23 mouse cellular contexts compared by ENCODE assay signal in genomic region chr4:80881996-80882599, GRCm38 (mm10). TPM values are rescaled to one million over a fixed set of nuclear protein-coding genes. Genes with fewer than 3 reads are reported as not detected.
DNase-seq lines count a peak whose midpoint lies in the region; ATAC-seq and TF ChIP-seq lines count a peak whose summit lies in the region.
"Had no signal": no experiment of that assay in that cellular context is flagged by ENCODE, and none has a peak within 500 bp of the region (broad histone marks: within the 10 kb centered on the region; RNA-seq: fewer than 3 reads in every experiment).

No protein-coding gene starts in this region.

- H3K79me2 ChIP-seq in myocyte (ENCODE audit: control insufficient read depth, insufficient read depth) = no peaks in the 10 kb centered on the region

- H3K9me3 ChIP-seq in intestine, embryonic 15.5 days = no peaks in the 10 kb centered on the region
- H3K9me3 ChIP-seq in intestine, postnatal 0 days (ENCODE audit: control insufficient read depth) = no peaks in the 10 kb centered on the region
- H3K9me3 ChIP-seq in midbrain, embryonic 16.5 days (replicated peaks; ENCODE audit: control insufficient read depth, low read length, poor library complexity, severe bottlenecking) = no peaks in the 10 kb centered on the region
- H3K9me3 ChIP-seq: embryonic facial prominence, embryonic 10.5 days; embryonic facial prominence, embryonic 12.5 days; forebrain, embryonic 13.5 days; forebrain, embryonic 15.5 days had no signal

- peak; percentile 73 for ATAC-seq in intestine, embryonic 15.5 days
- ATAC-seq in intestine, postnatal 0 days = peak; percentile 91
- no peak for ATAC-seq in midbrain, embryonic 16.5 days
- ATAC-seq: activated CD4-positive, CD25-positive, alpha-beta regulatory T cell, adult 4 months; CD4-positive, CD25-positive, alpha-beta regulatory T cell, adult 4 months; forebrain, embryonic 13.5 days; forebrain, embryonic 15.5 days; Patski had no signal

- TF ChIP-seq CTCF in intestine, postnatal 0 days (IDR thresholded peaks at IDR 0.05; ENCODE audit: low read depth) = no peak

- H3K4me3 ChIP-seq in intestine, embryonic 15.5 days (replicated peaks) = no peak overlapping the region
- H3K4me3 ChIP-seq in intestine, postnatal 0 days (ENCODE audit: low read depth, low read length) = no peak overlapping the region
- H3K4me3 ChIP-seq in myocyte = peak overlapping the region; percentile 10
- H3K4me3 ChIP-seq in midbrain, embryonic 16.5 days (ENCODE audit: low read depth, low read length) = no peak overlapping the region
- H3K4me3 ChIP-seq: embryonic facial prominence, embryonic 10.5 days; embryonic facial prominence, embryonic 12.5 days; forebrain, embryonic 13.5 days; forebrain, embryonic 15.5 days had no signal

- H3K27ac ChIP-seq in intestine, embryonic 15.5 days = no peak overlapping the region
- no peak overlapping the region for H3K27ac ChIP-seq in intestine, postnatal 0 days (ENCODE audit: low read depth, low read length)
- no peak overlapping the region for H3K27ac ChIP-seq in midbrain, embryonic 16.5 days (ENCODE audit: low read length)
- H3K27ac ChIP-seq: embryonic facial prominence, embryonic 10.5 days; embryonic facial prominence, embryonic 12.5 days; forebrain, embryonic 13.5 days; forebrain, embryonic 15.5 days had no signal

- no peaks in the 10 kb centered on the region for H3K4me1 ChIP-seq in intestine, embryonic 15.5 days (replicated peaks)
- no peaks in the 10 kb centered on the region for H3K4me1 ChIP-seq in intestine, postnatal 0 days (replicated peaks; ENCODE audit: control insufficient read depth, insufficient read depth, low read length)
- no peaks in the 10 kb centered on the region for H3K4me1 ChIP-seq in midbrain, embryonic 16.5 days (ENCODE audit: control insufficient read depth, insufficient read depth, low read length)
- H3K4me1 ChIP-seq: embryonic facial prominence, embryonic 12.5 days; forebrain, embryonic 13.5 days; forebrain, embryonic 15.5 days had no signal

- no peaks in the 10 kb centered on the region for H3K27me3 ChIP-seq in intestine, embryonic 15.5 days (replicated peaks)
- H3K27me3 ChIP-seq in intestine, postnatal 0 days (replicated peaks; ENCODE audit: control insufficient read depth, insufficient read depth, low read length) = no peaks in the 10 kb centered on the region
- H3K27me3 ChIP-seq in myocyte (ENCODE audit: control insufficient read depth, insufficient read depth, insufficient read length) = no peaks in the 10 kb centered on the region
- no peaks in the 10 kb centered on the region for H3K27me3 ChIP-seq in midbrain, embryonic 16.5 days (ENCODE audit: control insufficient read depth, insufficient read depth, low read depth, low read length)
- H3K27me3 ChIP-seq: CH12.LX; embryonic facial prominence, embryonic 12.5 days; forebrain, embryonic 13.5 days; forebrain, embryonic 15.5 days; Patski had no signal

- no peak for TF ChIP-seq POLR2A in myocyte (IDR thresholded peaks at IDR 0.05; ENCODE audit: insufficient read length, low read depth)

- no peak overlapping the region for H3K4me2 ChIP-seq in intestine, embryonic 15.5 days (replicated peaks)
- no peak overlapping the region for H3K4me2 ChIP-seq in intestine, postnatal 0 days (replicated peaks; ENCODE audit: low read depth)
- H3K4me2 ChIP-seq in myocyte (ENCODE audit: low read depth) = no peak overlapping the region
- no peak overlapping the region for H3K4me2 ChIP-seq in midbrain, embryonic 16.5 days (ENCODE audit: low read length)
- H3K4me2 ChIP-seq: embryonic facial prominence, embryonic 12.5 days; forebrain, embryonic 13.5 days; forebrain, embryonic 15.5 days had no signal

- no peak overlapping the region for H3ac ChIP-seq in myocyte (ENCODE audit: control insufficient read depth, insufficient read length)

- DNase-seq in right cerebral cortex, postnatal 36 days (ENCODE audit: low spot score in 2 of 2) = no peak
- DNase-seq in kidney, postnatal 4 days = no peak
- DNase-seq: adrenal gland, adult 8-10 months; adrenal gland, postnatal 14 days; adrenal gland, postnatal 36 days; B cell, adult 2 months; cerebellum, adult 11-12 months; cerebellum, adult 2 months; cerebellum, adult 9-10 months; cerebellum, postnatal 25 days had no signal

- no peaks in the 10 kb centered on the region for H3K36me3 ChIP-seq in intestine, embryonic 15.5 days
- H3K36me3 ChIP-seq in intestine, postnatal 0 days (ENCODE audit: control insufficient read depth, insufficient read depth) = no peaks in the 10 kb centered on the region
- H3K36me3 ChIP-seq in myocyte (ENCODE audit: control insufficient read depth, insufficient read depth) = no peaks in the 10 kb centered on the region
- H3K36me3 ChIP-seq in midbrain, embryonic 16.5 days (ENCODE audit: control insufficient read depth, insufficient read depth, low read length) = no peaks in the 10 kb centered on the region
- H3K36me3 ChIP-seq: embryonic facial prominence, embryonic 10.5 days; embryonic facial prominence, embryonic 12.5 days; forebrain, embryonic 15.5 days; G1E had no signal

- H3K9ac ChIP-seq in intestine, embryonic 15.5 days = no peak overlapping the region
- no peak overlapping the region for H3K9ac ChIP-seq in intestine, postnatal 0 days (ENCODE audit: low read depth, low read length)
- H3K9ac ChIP-seq in midbrain, embryonic 16.5 days (ENCODE audit: low read depth, low read length) = no peak overlapping the region
- H3K9ac ChIP-seq: embryonic facial prominence, embryonic 12.5 days; forebrain, embryonic 13.5 days; forebrain, embryonic 15.5 days had no signal

- 49% methylated on average over 1 of the region's 1 CpGs for WGBS in intestine, embryonic 15.5 days
- WGBS in intestine, postnatal 0 days = 33% methylated on average over 1 of the region's 1 CpGs
- 92% methylated on average over 1 of the region's 1 CpGs for WGBS in midbrain, embryonic 16.5 days

TF ChIP-seq in myocyte, 11 proteins besides CTCF, POLR2A, EP300 and RAD21:
- TF ChIP-seq MAX (IDR thresholded peaks at IDR 0.05; ENCODE audit: low read depth) (no peak), SRF (IDR thresholded peaks at IDR 0.05; ENCODE audit: control insufficient read depth, insufficient read length, low read depth) (no peak), MYOG (IDR thresholded peaks at IDR 0.05; ENCODE audit: control insufficient read depth in 1 of 3, insufficient read depth in 1 of 3, insufficient read length in 2 of 3, low read depth in 2 of 3) (no peak), USF1 (IDR thresholded peaks at IDR 0.05; ENCODE audit: low read depth) (no peak), E2F4 (IDR thresholded peaks at IDR 0.05; ENCODE audit: insufficient read depth) (no peak), TCF12 (IDR thresholded peaks at IDR 0.05; ENCODE audit: insufficient read depth, poor library complexity, severe bottlenecking) (no peak), TCF3 (IDR thresholded peaks at IDR 0.05; ENCODE audit: insufficient read length, low read depth) (no peak), CEBPB (IDR thresholded peaks at IDR 0.05; ENCODE audit: insufficient read depth, poor library complexity, severe bottlenecking) (no peak), POLR2AphosphoS2 (IDR thresholded peaks at IDR 0.05; ENCODE audit: insufficient read length, low read depth) (no peak), REST (IDR thresholded peaks at IDR 0.05; ENCODE audit: insufficient read depth, insufficient read length) (no peak), MYOD1 (IDR thresholded peaks at IDR 0.05; ENCODE audit: control insufficient read depth in 1 of 3, insufficient read length in 2 of 3, low read depth in 2 of 3) (no peak)
TF ChIP-seq in myocyte: peak in this region for 0.

RNA-seq across cellular contexts. Expression of gene Lurap1l, which starts 28.3 kb away (rescaled TPM):
- polyA plus RNA-seq in intestine, embryonic 15.5 days (2015; fragmentation: Nextera tagmentation; extraction: Ambion mirVana) = 23.4 and 23.6 TPM in 2 replicates
- 21.9 and 23.1 TPM in 2 replicates for polyA plus RNA-seq in intestine, postnatal 0 days (2015; fragmentation: Nextera tagmentation; extraction: Ambion mirVana)
- polyA plus RNA-seq in myocyte (2012; fragmentation: generic; extraction: Trizol) = 15.9 TPM
- polyA plus RNA-seq in midbrain, embryonic 16.5 days (2015; fragmentation: Nextera tagmentation; extraction: Ambion mirVana) = 8.4 and 9.0 TPM in 2 replicates
- polyA plus RNA-seq: activated CD4-positive, CD25-positive, alpha-beta regulatory T cell, adult 4 months; CD4-positive, CD25-positive, alpha-beta regulatory T cell, adult 4 months; G1E had no signal

RNA-seq across cellular contexts. Expression of gene Tyrp1, which starts 48.2 kb away (rescaled TPM):
- polyA plus RNA-seq in intestine, embryonic 15.5 days (2015; fragmentation: Nextera tagmentation; extraction: Ambion mirVana) = not detected in 2 replicates
- not detected in 2 replicates for polyA plus RNA-seq in intestine, postnatal 0 days (2015; fragmentation: Nextera tagmentation; extraction: Ambion mirVana)
- not detected for polyA plus RNA-seq in myocyte (2012; fragmentation: generic; extraction: Trizol)
- polyA plus RNA-seq in midbrain, embryonic 16.5 days (2015; fragmentation: Nextera tagmentation; extraction: Ambion mirVana) = 0.48 and 0.50 TPM in 2 replicates
- polyA plus RNA-seq: activated CD4-positive, CD25-positive, alpha-beta regulatory T cell, adult 4 months; CD4-positive, CD25-positive, alpha-beta regulatory T cell, adult 4 months; G1E had no signal
